Mouse (Mus musculus): ENCODE results near the gene Gabbr2.

Gene Gabbr2

GRCm38 (mm10) chr4:46991016-46991958, at the start of gene Gabbr2:
TSS of gene Gabbr2 (minus strand) at chr4:46991873.
- in situ Hi-C loops (cut with MboI) = no loop called here

GRCm38 (mm10) chr4:47039586-47039985, 47.9 kb upstream of the Gabbr2 start:
- in situ Hi-C loops (cut with MboI) = no loop called here

- in situ Hi-C loops (cut with MboI) = no loop called here
These were observed 45.6 kb upstream of the Gabbr2 start for GRCm38 (mm10) chr4:47037321-47037657.

GRCm38 (mm10) chr4:47036486-47037320, 45.0 kb upstream of the Gabbr2 start:
- in situ Hi-C loops (cut with MboI) = no loop called here

GRCm38 (mm10) chr4:47035536-47035935, 43.9 kb upstream of the Gabbr2 start:
- in situ Hi-C loops (cut with MboI) = no loop called here

- in situ Hi-C loops (cut with MboI) = no loop called here
These were observed 40.5 kb upstream of the Gabbr2 start for GRCm38 (mm10) chr4:47032171-47032570.

- in situ Hi-C loops (cut with MboI) = no loop called here
These were observed 37.1 kb upstream of the Gabbr2 start for GRCm38 (mm10) chr4:47028791-47029190.

GRCm38 (mm10) chr4:47023949-47024348, 32.3 kb upstream of the Gabbr2 start:
- in situ Hi-C loops (cut with MboI) = loop anchor here (5.0 to 25.0 kb wide), 2 partner anchors 337 to 512 kb away; no protein-coding TSS in a partner anchor

- in situ Hi-C loops (cut with MboI) = loop anchor here (5.0 to 25.0 kb wide), 2 partner anchors 336 to 511 kb away; no protein-coding TSS in a partner anchor
These were observed 31.3 kb upstream of the Gabbr2 start for GRCm38 (mm10) chr4:47022804-47023603.

GRCm38 (mm10) chr4:47020563-47020962, 28.9 kb upstream of the Gabbr2 start:
- in situ Hi-C loops (cut with MboI) = loop anchor here (5.0 to 25.0 kb wide), 2 partner anchors 333 to 508 kb away; no protein-coding TSS in a partner anchor

GRCm38 (mm10) chr4:47015156-47015555, 23.5 kb upstream of the Gabbr2 start:
- in situ Hi-C loops (cut with MboI) = loop anchor here (25.0 kb wide), 1 partner anchor 503 kb away; no protein-coding TSS in a partner anchor

- in situ Hi-C loops (cut with MboI) = loop anchor here (25.0 kb wide), 1 partner anchor 500 kb away; no protein-coding TSS in a partner anchor
These were observed 20.8 kb upstream of the Gabbr2 start for GRCm38 (mm10) chr4:47012476-47012875.

GRCm38 (mm10) chr4:47010400-47011231, 18.9 kb upstream of the Gabbr2 start:
- in situ Hi-C loops (cut with MboI) = loop anchor here (25.0 kb wide), 1 partner anchor 498 kb away; no protein-coding TSS in a partner anchor

GRCm38 (mm10) chr4:47000626-47001395, 9.1 kb upstream of the Gabbr2 start:
- in situ Hi-C loops (cut with MboI) = loop anchor here (25.0 kb wide), 1 partner anchor 489 kb away; no protein-coding TSS in a partner anchor

GRCm38 (mm10) chr4:46997969-46998368, 6.3 kb upstream of the Gabbr2 start:
- in situ Hi-C loops (cut with MboI) = no loop called here

- in situ Hi-C loops (cut with MboI) = no loop called here
These were observed 1.3 kb upstream of the Gabbr2 start for GRCm38 (mm10) chr4:46992827-46993473.

- in situ Hi-C loops (cut with MboI) = no loop called here
These were observed 265 bp upstream of the Gabbr2 start for GRCm38 (mm10) chr4:46991959-46992316.

GRCm38 (mm10) chr4:46990281-46991015, 1.2 kb downstream of the Gabbr2 start:
- in situ Hi-C loops (cut with MboI) = no loop called here

All from mature B cell (primary cell).